Mouse (Mus musculus): ENCODE measurements around the gene Lsg1. TPM values are rescaled to one million over a fixed set of nuclear protein-coding genes. Genes with fewer than 3 reads are reported as not detected.

The Lsg1 gene
- polyA plus RNA-seq, 1 experiment = 5.5 TPM

DNA sequence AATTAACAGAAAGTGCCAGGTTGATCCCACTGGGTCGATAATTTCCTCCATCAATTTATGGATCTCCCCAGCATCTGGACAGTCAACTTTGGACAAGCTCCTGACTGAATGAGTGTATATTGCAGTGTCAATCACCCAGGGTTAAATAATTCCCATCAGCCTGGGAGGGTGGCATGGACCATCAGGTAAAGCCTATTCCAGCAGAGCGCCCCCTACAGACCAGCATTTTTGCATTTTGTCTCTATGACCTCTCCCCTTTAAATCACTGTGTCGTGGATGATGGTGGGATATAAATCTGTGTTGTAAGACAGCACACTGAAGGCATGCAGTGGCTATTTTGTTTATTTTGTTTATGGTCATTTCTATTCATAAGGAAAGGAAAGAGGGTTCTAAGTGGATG lies 4.6 kb upstream of the Lsg1 start:
- H3K4me1 ChIP-seq (ENCODE audit: control insufficient read depth, insufficient read depth, insufficient read length, low read length) = no peaks in the 10 kb centered on the region
- 41% methylated on average over 3 of the region's 3 CpGs for WGBS

DNA sequence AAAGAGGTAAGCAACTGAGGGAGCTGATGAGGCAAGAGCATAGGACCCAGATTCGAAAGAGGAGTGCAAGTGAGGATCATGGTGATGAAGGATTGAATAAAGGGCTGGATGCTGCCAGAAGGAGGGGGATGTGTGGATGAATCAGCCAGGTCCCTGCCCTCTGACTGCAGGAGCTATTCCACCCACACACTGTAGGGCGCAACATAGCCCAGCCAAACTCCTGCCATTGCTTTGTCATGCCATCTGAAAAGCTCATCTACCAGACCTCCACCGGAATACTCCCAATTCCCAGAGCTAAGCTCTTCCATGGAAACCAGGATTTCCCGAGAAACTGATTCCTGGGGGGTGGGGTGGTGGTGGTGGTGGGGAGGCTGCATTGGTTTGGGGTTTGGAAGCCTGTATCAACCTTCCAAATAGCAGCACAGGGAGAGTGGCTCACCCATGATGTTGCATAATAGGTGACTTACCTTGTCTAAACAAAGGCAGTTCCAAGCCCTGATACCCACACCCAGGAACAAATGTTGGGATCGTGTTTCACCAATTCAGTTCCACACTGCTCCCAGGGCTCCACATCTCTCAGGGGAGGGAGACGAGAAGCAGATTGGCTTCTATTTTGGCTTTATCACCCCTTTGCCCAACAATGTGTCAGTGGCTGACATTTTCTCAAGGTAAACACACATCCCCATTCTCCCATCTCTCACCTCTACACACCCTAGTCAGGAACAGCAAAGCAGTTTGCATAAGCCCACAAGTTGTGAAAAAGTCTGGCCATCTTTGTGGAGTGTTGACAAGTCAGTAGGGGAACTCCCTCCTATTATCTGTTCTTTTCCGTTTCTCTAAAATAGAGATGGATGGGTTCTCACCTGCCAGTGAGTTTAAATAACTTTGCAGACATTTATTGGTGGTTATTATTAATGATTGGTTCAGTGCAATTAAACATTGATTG lies 3.1 kb upstream of the Lsg1 start:
- no peak for TF ChIP-seq POLR2A (IDR thresholded peaks at IDR 0.05; ENCODE audit: low read depth, low read length)
- TF ChIP-seq CTCF (IDR thresholded peaks at IDR 0.05; ENCODE audit: extremely low read depth, insufficient read length, insufficient replicate concordance, low read depth, low read length) = no peak
- Histone ChIP-seq H3K27ac (ENCODE audit: insufficient read depth, low read depth, low read length) (no peak overlapping the region), H3K36me3 (ENCODE audit: control insufficient read depth, insufficient read depth, low read length) (no peaks in the 10 kb centered on the region; the same call in 1 of the 2 replicates), H3K4me1 (ENCODE audit: control insufficient read depth, insufficient read depth, insufficient read length, low read length) (0 out of 2 replicates have a peak, but pooled peaks cover 2% of the 10 kb centered on the region), H3K27me3 (ENCODE audit: control insufficient read depth, insufficient read depth, low read length) (no peaks in the 10 kb centered on the region), H3K4me3 (ENCODE audit: low read depth, low read length) (no peak overlapping the region)
- whole genome bisulfite sequencing = 28% methylated on average over 7 of the region's 7 CpGs

More for the DNA sequence above, 4.6 kb upstream of the Lsg1 start:
- H3K27me3 ChIP-seq (ENCODE audit: control insufficient read depth, insufficient read depth, low read length) = no peaks in the 10 kb centered on the region; the same call in 1 of the 2 replicates
- no peak overlapping the region for H3K4me3 ChIP-seq (ENCODE audit: low read depth, low read length)
- TF ChIP-seq CTCF (IDR thresholded peaks at IDR 0.05; ENCODE audit: extremely low read depth, insufficient read length, insufficient replicate concordance, low read depth, low read length) (peak; percentile 10; the same call in 1 of the 2 replicates), POLR2A (IDR thresholded peaks at IDR 0.05; ENCODE audit: low read depth, low read length) (no peak)
- H3K27ac ChIP-seq (ENCODE audit: insufficient read depth, low read depth, low read length) = no peak overlapping the region
- H3K36me3 ChIP-seq (ENCODE audit: control insufficient read depth, insufficient read depth, low read length) = no peaks in the 10 kb centered on the region

DNA sequence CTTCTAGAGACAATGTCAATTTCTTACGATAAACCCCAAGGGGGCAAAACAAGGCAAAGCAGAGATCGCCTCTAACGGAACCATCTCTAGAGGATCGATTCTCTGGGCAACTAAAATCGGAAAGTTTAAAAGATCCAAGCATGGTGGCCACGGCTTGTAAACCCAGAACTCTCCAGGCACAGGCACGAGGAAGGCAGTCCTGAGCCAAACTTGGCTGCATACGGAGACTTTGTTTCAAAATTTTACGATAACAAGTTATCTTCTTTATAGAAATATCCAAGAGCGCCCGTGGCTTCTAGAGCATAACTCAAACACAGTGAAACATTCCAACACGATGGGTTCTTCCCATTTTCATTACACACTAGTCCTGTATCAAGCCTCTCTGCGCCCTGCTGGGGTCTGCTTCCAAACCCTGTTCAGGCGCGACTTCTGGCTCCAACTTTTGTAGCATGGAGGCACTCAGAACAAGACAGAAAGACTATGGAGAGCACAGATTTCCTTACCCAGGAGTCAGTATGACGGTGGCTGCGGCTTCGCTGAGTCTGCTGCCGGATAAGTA lies 378 bp downstream of the Lsg1 start:
- Histone ChIP-seq H3K27ac (ENCODE audit: insufficient read depth, low read depth, low read length) (peak overlapping the region; percentile 76; the same call in 1 of the 2 replicates), H3K27me3 (ENCODE audit: control insufficient read depth, insufficient read depth, low read length) (no peaks in the 10 kb centered on the region), H3K36me3 (ENCODE audit: control insufficient read depth, insufficient read depth, low read length) (peaks cover 25% of the 10 kb centered on the region), H3K4me3 (ENCODE audit: low read depth, low read length) (peak overlapping the region; percentile 98), H3K4me1 (ENCODE audit: control insufficient read depth, insufficient read depth, insufficient read length, low read length) (0 out of 2 replicates have a peak, but pooled peaks cover 2% of the 10 kb centered on the region)
- no peak for TF ChIP-seq CTCF (IDR thresholded peaks at IDR 0.05; ENCODE audit: extremely low read depth, insufficient read length, insufficient replicate concordance, low read depth, low read length)
- TF ChIP-seq POLR2A (IDR thresholded peaks at IDR 0.05; ENCODE audit: low read depth, low read length) = no peak
- 1% methylated on average over 19 of the region's 19 CpGs for WGBS

DNA sequence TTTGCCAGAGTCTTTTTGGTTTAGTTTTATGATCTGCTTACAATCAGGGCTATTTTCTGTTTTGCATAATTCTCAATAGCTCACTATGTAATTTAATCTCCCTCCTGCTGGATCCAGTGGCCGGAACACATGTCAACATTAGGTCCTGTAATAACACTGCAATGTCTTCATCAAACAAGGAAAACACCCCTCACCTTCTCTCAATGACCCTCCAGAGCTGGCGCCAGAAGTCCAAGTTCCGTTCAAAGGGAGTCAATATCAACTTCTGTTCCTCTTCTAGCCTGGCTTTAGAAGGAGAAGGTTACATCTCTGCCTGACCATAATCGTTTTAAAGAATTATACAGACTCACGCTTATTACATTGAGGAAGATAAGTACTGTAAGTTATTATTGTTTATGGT lies 6.6 kb downstream of the Lsg1 start:
- Histone ChIP-seq H3K4me1 (ENCODE audit: control insufficient read depth, insufficient read depth, insufficient read length, low read length) (no peaks in the 10 kb centered on the region), H3K27ac (ENCODE audit: insufficient read depth, low read depth, low read length) (no peak overlapping the region), H3K27me3 (ENCODE audit: control insufficient read depth, insufficient read depth, low read length) (no peaks in the 10 kb centered on the region), H3K4me3 (ENCODE audit: low read depth, low read length) (no peak overlapping the region), H3K36me3 (ENCODE audit: control insufficient read depth, insufficient read depth, low read length) (peaks cover 69% of the 10 kb centered on the region)
- 85% methylated on average over 5 of the region's 5 CpGs for WGBS
- TF ChIP-seq POLR2A (IDR thresholded peaks at IDR 0.05; ENCODE audit: low read depth, low read length) (no peak), CTCF (IDR thresholded peaks at IDR 0.05; ENCODE audit: extremely low read depth, insufficient read length, insufficient replicate concordance, low read depth, low read length) (no peak)

DNA sequence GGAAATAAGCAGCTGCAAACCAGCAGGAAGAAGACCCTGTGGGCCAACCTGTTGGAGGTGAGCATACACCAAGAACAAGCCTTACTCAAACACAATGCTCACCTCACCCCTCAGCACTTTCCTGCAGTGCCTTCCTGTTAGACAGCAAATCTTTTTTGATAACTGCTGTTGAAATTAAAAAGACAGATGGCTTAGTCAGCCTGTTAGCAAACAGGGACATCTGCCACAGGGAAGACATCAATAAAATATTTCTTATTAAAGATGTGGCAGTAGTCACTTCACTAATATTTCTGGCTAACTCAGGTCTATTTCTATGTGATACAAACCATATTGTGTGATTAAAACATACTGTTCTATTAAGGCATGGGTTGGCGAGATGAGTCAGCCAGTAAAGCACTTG lies 11.0 kb downstream of the Lsg1 start:
- H3K27me3 ChIP-seq (ENCODE audit: control insufficient read depth, insufficient read depth, low read length) = no peaks in the 10 kb centered on the region
- peaks cover 69% of the 10 kb centered on the region for H3K36me3 ChIP-seq (ENCODE audit: control insufficient read depth, insufficient read depth, low read length)
- 95% methylated on average over 1 of the region's 1 CpGs for WGBS
- H3K4me1 ChIP-seq (ENCODE audit: control insufficient read depth, insufficient read depth, insufficient read length, low read length) = no peaks in the 10 kb centered on the region
- no peak overlapping the region for H3K27ac ChIP-seq (ENCODE audit: insufficient read depth, low read depth, low read length)
- H3K4me3 ChIP-seq (ENCODE audit: low read depth, low read length) = no peak overlapping the region
- no peak for TF ChIP-seq POLR2A (IDR thresholded peaks at IDR 0.05; ENCODE audit: low read depth, low read length)
- no peak for TF ChIP-seq CTCF (IDR thresholded peaks at IDR 0.05; ENCODE audit: extremely low read depth, insufficient read length, insufficient replicate concordance, low read depth, low read length)

DNA sequence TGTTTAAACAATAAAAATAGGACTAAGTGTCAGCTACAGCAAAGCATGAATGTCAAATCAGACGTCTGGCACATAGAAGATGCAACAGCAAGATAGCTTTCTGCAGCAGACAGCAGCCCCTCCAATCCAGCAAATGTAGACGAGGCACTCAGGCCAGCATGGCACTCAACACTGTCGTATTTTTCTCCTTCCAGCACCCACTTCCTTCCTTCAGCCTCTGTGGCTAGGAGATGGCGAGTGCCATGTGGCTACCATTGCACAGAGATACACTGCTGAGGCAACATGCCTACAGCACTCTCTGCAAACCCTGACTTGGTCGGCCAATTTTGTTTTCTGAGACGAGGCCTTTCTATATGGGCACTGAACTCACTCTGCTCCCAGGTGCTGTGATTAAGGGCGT lies 11.6 kb downstream of the Lsg1 start:
- H3K27ac ChIP-seq (ENCODE audit: insufficient read depth, low read depth, low read length) = no peak overlapping the region
- WGBS = 82% methylated on average over 7 of the region's 7 CpGs
- H3K4me3 ChIP-seq (ENCODE audit: low read depth, low read length) = no peak overlapping the region
- H3K36me3 ChIP-seq (ENCODE audit: control insufficient read depth, insufficient read depth, low read length) = peaks cover 67% of the 10 kb centered on the region
- no peaks in the 10 kb centered on the region for H3K27me3 ChIP-seq (ENCODE audit: control insufficient read depth, insufficient read depth, low read length)
- H3K4me1 ChIP-seq (ENCODE audit: control insufficient read depth, insufficient read depth, insufficient read length, low read length) = no peaks in the 10 kb centered on the region
- TF ChIP-seq CTCF (IDR thresholded peaks at IDR 0.05; ENCODE audit: extremely low read depth, insufficient read length, insufficient replicate concordance, low read depth, low read length) = no peak
- TF ChIP-seq POLR2A (IDR thresholded peaks at IDR 0.05; ENCODE audit: low read depth, low read length) = no peak

DNA sequence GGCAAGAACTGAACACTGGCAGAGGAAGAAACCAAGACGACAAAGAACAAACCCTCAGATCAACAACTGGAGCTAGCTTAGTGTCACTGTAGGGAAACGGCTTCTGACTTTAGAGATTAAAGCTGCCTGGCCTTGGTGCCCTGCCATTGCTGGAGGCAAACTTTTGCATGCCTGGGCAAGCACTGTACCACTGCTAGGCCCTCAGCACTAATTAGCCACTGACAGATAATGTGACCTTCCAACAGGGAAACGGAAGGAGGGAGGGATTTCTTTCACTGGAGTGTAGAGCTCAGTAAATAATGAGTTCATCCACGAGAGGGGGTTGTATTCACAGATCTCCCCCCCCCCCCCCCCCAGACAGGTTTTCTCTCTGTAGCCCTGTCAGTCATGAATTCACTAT lies 15.2 kb downstream of the Lsg1 start:
- H3K4me1 ChIP-seq (ENCODE audit: control insufficient read depth, insufficient read depth, insufficient read length, low read length) = no peaks in the 10 kb centered on the region
- TF ChIP-seq POLR2A (IDR thresholded peaks at IDR 0.05; ENCODE audit: low read depth, low read length) = no peak
- no peak for TF ChIP-seq CTCF (IDR thresholded peaks at IDR 0.05; ENCODE audit: extremely low read depth, insufficient read length, insufficient replicate concordance, low read depth, low read length)
- H3K27ac ChIP-seq (ENCODE audit: insufficient read depth, low read depth, low read length) = no peak overlapping the region
- H3K27me3 ChIP-seq (ENCODE audit: control insufficient read depth, insufficient read depth, low read length) = no peaks in the 10 kb centered on the region
- H3K4me3 ChIP-seq (ENCODE audit: low read depth, low read length) = no peak overlapping the region
- H3K36me3 ChIP-seq (ENCODE audit: control insufficient read depth, insufficient read depth, low read length) = peaks cover 69% of the 10 kb centered on the region
- WGBS = 74% methylated on average over 4 of the region's 4 CpGs
